Mouse (Mus musculus): ENCODE measurements around the gene Pla2g4b.

The Pla2g4b gene

GRCm38 (mm10) chr2:120032726-120033467 is at the start of gene Pla2g4b:
Pla2g4b (plus strand) TSS chr2:120033417.
- TF ChIP-seq GATA4 (IDR thresholded peaks at IDR 0.05; ENCODE audit: insufficient replicate concordance, low read length), result no peak

GRCm38 (mm10) chr2:119985871-119986270 is 47.3 kb upstream of the Pla2g4b start:
- no peak for TF ChIP-seq GATA4 (IDR thresholded peaks at IDR 0.05; ENCODE audit: insufficient replicate concordance, low read length)

GRCm38 (mm10) chr2:119986369-119986768 is 46.8 kb upstream of the Pla2g4b start:
- TF ChIP-seq GATA4 (IDR thresholded peaks at IDR 0.05; ENCODE audit: insufficient replicate concordance, low read length), result no peak

GRCm38 (mm10) chr2:119987441-119987840 is 45.8 kb upstream of the Pla2g4b start:
- no peak for TF ChIP-seq GATA4 (IDR thresholded peaks at IDR 0.05; ENCODE audit: insufficient replicate concordance, low read length)

GRCm38 (mm10) chr2:119988952-119989351 is 44.3 kb upstream of the Pla2g4b start:
- no peak for TF ChIP-seq GATA4 (IDR thresholded peaks at IDR 0.05; ENCODE audit: insufficient replicate concordance, low read length)

GRCm38 (mm10) chr2:119990881-119991280 is 42.3 kb upstream of the Pla2g4b start:
- no peak for TF ChIP-seq GATA4 (IDR thresholded peaks at IDR 0.05; ENCODE audit: insufficient replicate concordance, low read length)

- TF ChIP-seq GATA4 (IDR thresholded peaks at IDR 0.05; ENCODE audit: insufficient replicate concordance, low read length), result no peak
Measured at GRCm38 (mm10) chr2:119992349-119992748, 40.9 kb upstream of the Pla2g4b start.

GRCm38 (mm10) chr2:119993515-119993914 is 39.7 kb upstream of the Pla2g4b start:
- TF ChIP-seq GATA4 (IDR thresholded peaks at IDR 0.05; ENCODE audit: insufficient replicate concordance, low read length), result no peak

GRCm38 (mm10) chr2:119994839-119995238 is 38.4 kb upstream of the Pla2g4b start:
- no peak for TF ChIP-seq GATA4 (IDR thresholded peaks at IDR 0.05; ENCODE audit: insufficient replicate concordance, low read length)

GRCm38 (mm10) chr2:119995391-119996281 is 37.6 kb upstream of the Pla2g4b start:
- TF ChIP-seq GATA4 (IDR thresholded peaks at IDR 0.05; ENCODE audit: insufficient replicate concordance, low read length), result no peak; the same call in 1 of the 2 replicates

- TF ChIP-seq GATA4 (IDR thresholded peaks at IDR 0.05; ENCODE audit: insufficient replicate concordance, low read length), result no peak
Measured at GRCm38 (mm10) chr2:119997354-119997753, 35.9 kb upstream of the Pla2g4b start.

GRCm38 (mm10) chr2:119999731-120000130 is 33.5 kb upstream of the Pla2g4b start:
- no peak for TF ChIP-seq GATA4 (IDR thresholded peaks at IDR 0.05; ENCODE audit: insufficient replicate concordance, low read length)

GRCm38 (mm10) chr2:120000882-120001584 is 32.2 kb upstream of the Pla2g4b start:
- TF ChIP-seq GATA4 (IDR thresholded peaks at IDR 0.05; ENCODE audit: insufficient replicate concordance, low read length), result no peak

- TF ChIP-seq GATA4 (IDR thresholded peaks at IDR 0.05; ENCODE audit: insufficient replicate concordance, low read length), result no peak
Measured at GRCm38 (mm10) chr2:120001956-120002355, 31.3 kb upstream of the Pla2g4b start.

GRCm38 (mm10) chr2:120003970-120004369 is 29.2 kb upstream of the Pla2g4b start:
- TF ChIP-seq GATA4 (IDR thresholded peaks at IDR 0.05; ENCODE audit: insufficient replicate concordance, low read length), result no peak
